Mouse (Mus musculus) midbrain, embryonic 13.5 days (tissue): Measurements from ENCODE around the gene Cacng6. TPM values are rescaled to one million over a fixed set of nuclear protein-coding genes. Genes with fewer than 3 reads are reported as not detected.

Experiments used
- ATAC-seq: fragments of 200-750 bp; cut with Nextera tagmentation; 2 replicates; pipeline ENCODE4 v1.8.0; 2017; ENCODE audit warnings: mild to moderate bottlenecking, moderate TSS enrichment, moderate library complexity
- H3K27ac ChIP-seq: fragments of 300-500 bp; sonication (generic); 2 replicates; pipeline ENCODE4 v1.5.1; 2015; ENCODE audit warnings: inconsistent platforms, mild to moderate bottlenecking, moderate library complexity
- H3K27me3 ChIP-seq: fragments of 300-500 bp; sonication (generic); 2 replicates; pipeline ENCODE4 v1.6.1; 2015; ENCODE audit warnings: mild to moderate bottlenecking, inconsistent platforms
- H3K36me3 ChIP-seq: fragments of 300-500 bp; sonication (generic); 2 replicates; pipeline ENCODE4 v1.6.1; 2015; ENCODE audit warnings: mild to moderate bottlenecking, inconsistent platforms
- H3K4me1 ChIP-seq: fragments of 300-500 bp; sonication (generic); replicated peaks from 2 replicates; pipeline ENCODE4 v1.6.1; 2015; ENCODE audit warnings: inconsistent platforms
- H3K4me2 ChIP-seq: fragments of 300-500 bp; sonication (generic); replicated peaks from 2 replicates; pipeline ENCODE4 v1.6.1; 2015; ENCODE audit warnings: moderate library complexity, mild to moderate bottlenecking, inconsistent platforms
- H3K4me3 ChIP-seq: fragments of 300-500 bp; sonication (generic); replicated peaks from 2 replicates; pipeline ENCODE4 v1.5.1; 2015; ENCODE audit warnings: mild to moderate bottlenecking, inconsistent platforms
- H3K9ac ChIP-seq: fragments of 300-500 bp; sonication (generic); replicated peaks from 2 replicates; pipeline ENCODE4 v1.6.1; 2015; ENCODE audit warnings: mild to moderate bottlenecking, inconsistent platforms
- H3K9me3 ChIP-seq: fragments of 300-500 bp; sonication (generic); 2 replicates; pipeline ENCODE4 v1.6.1; 2016; ENCODE audit warnings: mild to moderate bottlenecking, inconsistent platforms
- WGBS: fragments of 180-500 bp; shearing (Covaris S2); methylation state at CpG from one replicate; pipeline ENCODE4 v1.1.7; 2015; 5-methylcytosine and 5-hydroxymethylcytosine counted together
- polyA plus RNA-seq: library from polyadenylated mRNA; unstranded; fragments of >200 nt; fragmentation: Nextera tagmentation; extraction: Ambion mirVana; gene quantifications from 2 replicates; pipeline ENCODE4 v1.2.1, GENCODE M21; 2015

Gene Cacng6
- polyA plus RNA-seq: not detected in 2 replicates

DNA sequence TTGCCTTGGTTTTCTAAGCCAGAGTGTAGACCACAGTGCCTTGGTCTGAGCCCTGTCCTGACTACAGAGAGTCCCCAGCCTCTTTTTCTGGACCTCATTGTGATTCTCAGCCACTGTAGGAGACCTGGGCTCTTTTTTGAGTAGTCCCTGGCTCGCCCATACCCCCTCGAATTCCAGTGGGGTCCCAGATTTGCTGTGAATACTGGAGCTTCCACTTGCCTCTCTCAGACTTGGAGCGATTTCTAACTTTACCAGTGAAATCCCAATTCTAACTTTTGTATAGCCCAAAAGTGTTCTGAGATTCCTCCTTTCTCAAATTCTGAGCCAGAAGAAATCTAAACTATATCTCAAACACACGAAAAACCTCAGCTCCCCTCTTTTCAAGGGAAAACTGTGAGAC lies at the start of gene Cacng6:
Gene Cacng6 (plus strand): TSS at position 301 of the 400 bp plus-strand sequence.
- peaks cover 54% of the 10 kb centered on the region for H3K27me3 ChIP-seq
- ATAC-seq: 0 out of 2 replicates have a peak, but pooled peaks have one; percentile 32
- peak within 1 kb of the TSS; percentile 49; the same call in 1 of the 2 replicates for H3K9ac ChIP-seq
- no peaks in the 10 kb centered on the region for H3K9me3 ChIP-seq
- whole genome bisulfite sequencing: 33% methylated on average over 4 of the region's 4 CpGs
- peak within 1 kb of the TSS; percentile 28 for H3K4me3 ChIP-seq
- peak within 1 kb of the TSS; percentile 53 for H3K4me2 ChIP-seq
- no peaks in the 10 kb centered on the region for H3K36me3 ChIP-seq
- no peak within 1 kb of the TSS for H3K27ac ChIP-seq
- peaks cover 7% of the 10 kb centered on the region for H3K4me1 ChIP-seq

DNA sequence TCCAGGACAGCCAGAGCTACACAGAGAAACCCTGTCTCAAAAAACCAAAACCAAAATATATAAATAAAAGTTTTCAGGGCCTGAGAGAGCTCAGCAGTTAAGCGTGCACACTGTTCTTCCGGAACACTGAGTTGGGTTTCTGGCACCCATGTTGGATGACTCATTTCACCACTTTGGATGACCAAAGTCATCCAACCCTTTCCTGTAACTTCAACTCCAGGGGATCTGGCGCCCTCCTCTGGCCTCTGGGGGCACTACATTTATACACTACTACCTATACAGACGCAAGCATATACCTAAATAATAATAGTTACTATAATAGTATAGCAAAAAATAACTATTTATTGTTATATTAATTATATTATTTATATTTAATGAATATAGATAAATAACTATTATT lies 47.2 kb upstream of the Cacng6 start:
- ATAC-seq: no peak
- no peak overlapping the region for H3K4me3 ChIP-seq
- no peaks in the 10 kb centered on the region for H3K36me3 ChIP-seq
- H3K9ac ChIP-seq: no peak overlapping the region
- no peaks in the 10 kb centered on the region for H3K27me3 ChIP-seq
- WGBS: 53% methylated on average over 4 of the region's 4 CpGs
- H3K27ac ChIP-seq: no peak overlapping the region
- H3K9me3 ChIP-seq: no peaks in the 10 kb centered on the region
- H3K4me1 ChIP-seq: no peaks in the 10 kb centered on the region
- no peak overlapping the region for H3K4me2 ChIP-seq

GRCm38 (mm10) chr7:3382123-3382522 lies 41.9 kb upstream of the Cacng6 start:
- H3K36me3 ChIP-seq: no peaks in the 10 kb centered on the region
- ATAC-seq: no peak
- H3K9ac ChIP-seq: no peak overlapping the region
- WGBS: 84% methylated on average over 9 of the region's 9 CpGs
- H3K27ac ChIP-seq: no peak overlapping the region
- H3K4me2 ChIP-seq: no peak overlapping the region
- no peak overlapping the region for H3K4me3 ChIP-seq
- H3K9me3 ChIP-seq: no peaks in the 10 kb centered on the region
- H3K4me1 ChIP-seq: 0 out of 2 replicates have a peak, but pooled peaks cover 4% of the 10 kb centered on the region
- no peaks in the 10 kb centered on the region for H3K27me3 ChIP-seq

DNA sequence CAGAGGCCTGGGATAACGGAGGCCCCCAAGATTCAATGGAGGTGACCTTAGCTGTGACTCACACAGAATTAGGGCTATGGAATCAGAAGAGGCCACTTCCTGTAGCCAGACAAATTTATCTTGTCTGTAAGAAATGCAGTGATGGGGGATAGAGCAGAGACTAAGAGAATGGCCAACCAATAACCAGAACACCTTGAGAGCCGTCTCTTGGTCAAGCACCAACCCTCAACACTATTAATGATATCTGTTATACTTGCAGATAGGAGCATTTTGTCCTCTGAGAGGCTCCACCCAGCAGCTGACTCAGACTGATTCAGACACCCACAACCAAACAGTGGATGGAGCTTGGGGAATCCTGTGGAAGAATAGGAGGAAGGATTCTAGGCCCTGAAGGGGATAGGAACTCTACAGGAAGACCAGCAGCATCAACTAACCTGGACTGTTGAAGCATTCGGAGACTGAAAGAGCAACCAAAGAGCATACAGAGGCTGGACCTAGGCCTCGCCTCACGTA lies 39.1 kb upstream of the Cacng6 start:
- 93% methylated on average over 5 of the region's 5 CpGs for WGBS

GRCm38 (mm10) chr7:3386036-3386730 lies 37.8 kb upstream of the Cacng6 start:
- no peak for ATAC-seq
- H3K9ac ChIP-seq: no peak overlapping the region
- H3K4me1 ChIP-seq: peaks cover 26% of the 10 kb centered on the region
- no peaks in the 10 kb centered on the region for H3K36me3 ChIP-seq
- WGBS: 89% methylated on average over 6 of the region's 6 CpGs
- no peak overlapping the region for H3K27ac ChIP-seq
- H3K9me3 ChIP-seq: no peaks in the 10 kb centered on the region
- no peaks in the 10 kb centered on the region for H3K27me3 ChIP-seq
- H3K4me3 ChIP-seq: no peak overlapping the region
- H3K4me2 ChIP-seq: no peak overlapping the region

More for the DNA sequence above, 39.1 kb upstream of the Cacng6 start:
- Histone ChIP-seq H3K4me2 (no peak overlapping the region), H3K27ac (no peak overlapping the region), H3K36me3 (no peaks in the 10 kb centered on the region), H3K4me1 (peaks cover 23% of the 10 kb centered on the region), H3K27me3 (no peaks in the 10 kb centered on the region), H3K9ac (no peak overlapping the region), H3K4me3 (no peak overlapping the region), H3K9me3 (no peaks in the 10 kb centered on the region)
- no peak for ATAC-seq

GRCm38 (mm10) chr7:3387761-3388160 lies 36.2 kb upstream of the Cacng6 start:
- no peaks in the 10 kb centered on the region for H3K36me3 ChIP-seq
- H3K27ac ChIP-seq: no peak overlapping the region
- H3K4me2 ChIP-seq: peak overlapping the region; percentile 80
- H3K9ac ChIP-seq: no peak overlapping the region
- no peaks in the 10 kb centered on the region for H3K9me3 ChIP-seq
- H3K4me3 ChIP-seq: no peak overlapping the region
- no peaks in the 10 kb centered on the region for H3K27me3 ChIP-seq
- H3K4me1 ChIP-seq: peaks cover 41% of the 10 kb centered on the region
- 91% methylated on average over 18 of the region's 18 CpGs for WGBS
- no peak for ATAC-seq

DNA sequence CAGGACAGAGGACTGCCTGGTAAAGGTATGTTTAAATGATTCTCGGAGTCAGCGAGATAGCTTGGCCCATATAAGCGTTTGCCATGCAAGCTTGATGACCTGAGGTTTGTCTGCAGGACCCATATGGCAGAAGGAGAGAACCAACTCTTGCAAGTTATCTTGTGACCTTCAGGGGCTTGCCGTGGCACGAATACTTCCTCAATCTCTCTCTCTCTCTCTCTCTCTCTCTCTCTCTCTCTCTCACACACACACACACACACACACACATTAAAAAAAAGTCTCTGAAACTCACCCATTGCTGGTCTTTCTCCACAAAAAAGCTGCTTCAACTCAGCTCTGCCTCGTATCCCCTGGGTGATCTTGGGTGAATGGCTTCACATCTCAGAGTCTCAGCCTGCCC lies 35.1 kb upstream of the Cacng6 start:
- H3K9ac ChIP-seq: no peak overlapping the region
- 71% methylated on average over 6 of the region's 6 CpGs for WGBS
- H3K4me1 ChIP-seq: peaks cover 52% of the 10 kb centered on the region
- peaks cover under 1% of the 10 kb centered on the region for H3K36me3 ChIP-seq
- no peaks in the 10 kb centered on the region for H3K27me3 ChIP-seq
- H3K4me3 ChIP-seq: peak overlapping the region; percentile 60; the same call in 1 of the 2 replicates
- no peak for ATAC-seq
- no peak overlapping the region for H3K27ac ChIP-seq
- no peaks in the 10 kb centered on the region for H3K9me3 ChIP-seq
- peak overlapping the region; percentile 80 for H3K4me2 ChIP-seq

DNA sequence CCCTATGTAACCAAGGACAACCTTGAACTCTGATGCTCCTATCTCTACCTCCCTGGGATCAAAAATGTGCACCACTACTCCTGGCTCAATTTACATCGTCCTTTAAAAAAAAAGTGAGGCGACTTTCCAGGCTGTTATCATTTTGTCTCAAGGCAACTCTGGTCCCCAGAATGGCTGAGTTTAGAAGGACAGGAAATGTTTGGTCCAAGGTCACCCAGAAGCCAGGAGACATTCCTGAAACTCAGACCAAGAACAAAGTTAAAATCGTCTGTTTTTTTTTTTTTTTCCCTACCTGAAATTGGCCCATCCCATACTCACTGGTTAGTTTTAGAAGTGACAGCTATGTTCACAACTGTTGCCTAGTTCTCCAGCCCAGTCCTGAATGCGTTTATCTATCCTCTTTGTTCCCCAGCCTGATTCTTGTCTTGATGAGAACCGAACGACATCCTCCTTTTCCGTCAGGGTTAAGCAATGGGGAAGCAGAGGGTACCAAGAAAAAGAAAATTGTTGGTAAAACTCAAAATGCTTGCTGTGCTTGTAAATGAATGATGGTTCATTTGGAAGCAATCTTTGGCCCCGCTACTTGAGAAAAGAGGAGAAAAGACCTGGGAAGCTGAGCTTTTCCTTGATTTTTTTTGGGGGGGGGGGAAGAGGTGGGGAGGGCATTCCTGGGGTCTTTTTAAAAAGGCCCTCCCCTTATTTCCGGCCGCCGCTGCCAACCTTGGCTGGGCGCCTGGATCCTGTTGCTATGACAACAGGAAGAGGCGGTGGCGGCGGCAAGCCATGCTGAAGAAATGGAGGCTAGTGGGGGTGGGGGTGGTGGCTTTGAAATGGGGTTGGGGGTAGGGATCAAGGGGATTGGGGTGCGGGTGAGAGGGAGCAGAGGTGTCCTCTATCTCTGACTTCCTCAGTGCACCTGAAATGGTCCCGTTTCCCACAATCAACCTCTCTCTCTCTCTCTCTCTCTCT lies 34.3 kb upstream of the Cacng6 start:
- H3K9me3 ChIP-seq: no peaks in the 10 kb centered on the region
- H3K4me2 ChIP-seq: peak overlapping the region; percentile 80
- no peaks in the 10 kb centered on the region for H3K27me3 ChIP-seq
- 3% methylated on average over 17 of the region's 17 CpGs for WGBS
- peaks cover 52% of the 10 kb centered on the region for H3K4me1 ChIP-seq
- peak overlapping the region; percentile 60 for H3K4me3 ChIP-seq
- peaks cover 9% of the 10 kb centered on the region for H3K36me3 ChIP-seq
- H3K9ac ChIP-seq: peak overlapping the region; percentile 67
- H3K27ac ChIP-seq: 0 out of 2 replicates have a peak overlapping the region, but pooled peaks have one; percentile 73
- ATAC-seq: peak; percentile 59

DNA sequence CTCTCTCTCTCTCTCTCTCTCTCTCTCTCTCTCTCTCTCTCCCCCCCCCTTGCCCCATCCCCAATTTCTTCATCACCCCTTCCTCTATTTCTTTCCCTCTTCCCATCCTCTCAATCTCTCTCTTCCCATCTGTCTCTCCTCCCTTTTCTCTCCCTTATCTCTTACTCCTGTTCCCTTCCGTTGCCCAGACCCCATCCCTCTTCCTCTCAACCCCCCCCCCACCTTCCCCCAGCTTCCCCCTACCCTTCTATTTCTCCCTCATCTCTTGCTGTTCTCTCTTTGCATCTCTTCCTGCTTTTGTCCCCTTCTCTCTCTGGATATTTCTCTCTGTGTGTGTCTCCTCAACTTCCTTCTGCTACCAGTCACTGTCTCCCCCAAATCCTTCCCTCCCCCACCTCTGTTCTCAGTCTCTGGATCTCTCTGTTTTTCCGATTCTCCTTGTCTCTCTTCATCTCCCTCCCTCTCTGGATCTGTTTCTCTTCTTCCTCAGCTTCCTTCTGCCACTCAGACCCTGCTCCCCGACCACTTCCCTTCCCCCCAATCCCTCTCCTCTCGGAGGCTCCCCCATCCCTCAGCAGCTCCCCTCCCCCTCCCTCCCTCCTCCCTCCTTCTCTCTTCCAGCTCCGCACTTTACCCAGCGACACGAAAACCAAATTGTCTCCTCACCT lies 33.4 kb upstream of the Cacng6 start, which contains the start of gene Cacng8:
Gene Cacng8 (plus strand): TSS at position 271 of the 668 bp plus-strand sequence.
- Histone ChIP-seq H3K4me1 (peaks cover 60% of the 10 kb centered on the region), H3K4me3 (peak within 1 kb of the TSS; percentile 60), H3K9ac (peak within 1 kb of the TSS; percentile 67), H3K27me3 (no peaks in the 10 kb centered on the region), H3K36me3 (peaks cover 16% of the 10 kb centered on the region), H3K9me3 (no peaks in the 10 kb centered on the region), H3K4me2 (peak within 1 kb of the TSS; percentile 80), H3K27ac (peak within 1 kb of the TSS; percentile 73)
- WGBS: 0% methylated on average over 7 of the region's 7 CpGs
- peak; percentile 62 for ATAC-seq

DNA sequence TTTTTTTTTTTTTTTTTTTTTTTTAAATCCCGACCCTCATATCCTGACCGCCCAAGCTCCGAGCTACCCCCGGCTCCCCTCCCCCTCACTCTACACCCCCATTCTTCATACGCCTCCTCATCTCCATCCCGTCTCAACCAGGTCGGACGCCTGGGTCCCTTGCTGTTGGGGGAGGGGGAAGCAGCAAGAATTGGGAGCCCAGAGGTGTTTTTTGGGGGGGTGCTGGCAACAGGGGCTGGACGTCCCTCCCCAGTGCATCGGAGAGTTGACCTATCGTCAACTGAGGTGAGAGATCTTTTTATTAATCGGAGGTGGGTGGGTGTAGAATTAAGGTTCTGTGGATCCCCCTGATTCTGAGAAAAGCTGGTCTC lies 32.9 kb upstream of the Cacng6 start:
- peak overlapping the region; percentile 80 for H3K4me2 ChIP-seq
- peak overlapping the region; percentile 67 for H3K9ac ChIP-seq
- no peaks in the 10 kb centered on the region for H3K27me3 ChIP-seq
- peaks cover 20% of the 10 kb centered on the region for H3K36me3 ChIP-seq
- H3K4me3 ChIP-seq: peak overlapping the region; percentile 60
- WGBS: 2% methylated on average over 12 of the region's 12 CpGs
- ATAC-seq: peak; percentile 35
- peaks cover 61% of the 10 kb centered on the region for H3K4me1 ChIP-seq
- H3K9me3 ChIP-seq: no peaks in the 10 kb centered on the region
- peak overlapping the region; percentile 73 for H3K27ac ChIP-seq

- no peak overlapping the region for H3K27ac ChIP-seq
- H3K4me1 ChIP-seq: peaks cover 61% of the 10 kb centered on the region
Measured at GRCm38 (mm10) chr7:3391809-3392208, 32.2 kb upstream of the Cacng6 start.

More at GRCm38 (mm10) chr7:3391809-3392208, 32.2 kb upstream of the Cacng6 start:
- Histone ChIP-seq H3K9me3 (no peaks in the 10 kb centered on the region), H3K4me3 (peak overlapping the region; percentile 60), H3K4me2 (peak overlapping the region; percentile 80), H3K9ac (peak overlapping the region; percentile 67), H3K36me3 (peaks cover 21% of the 10 kb centered on the region), H3K27me3 (no peaks in the 10 kb centered on the region)
- whole genome bisulfite sequencing: 12% methylated on average over 4 of the region's 4 CpGs
- ATAC-seq: peak; percentile 51
